Mouse (Mus musculus): Measurements from ENCODE around the gene Gm572. TPM values are rescaled to one million over a fixed set of nuclear protein-coding genes. Genes with fewer than 3 reads are reported as not detected.

The Gm572 gene
- total and polyA plus RNA-seq, 3 experiments: not detected

DNA sequence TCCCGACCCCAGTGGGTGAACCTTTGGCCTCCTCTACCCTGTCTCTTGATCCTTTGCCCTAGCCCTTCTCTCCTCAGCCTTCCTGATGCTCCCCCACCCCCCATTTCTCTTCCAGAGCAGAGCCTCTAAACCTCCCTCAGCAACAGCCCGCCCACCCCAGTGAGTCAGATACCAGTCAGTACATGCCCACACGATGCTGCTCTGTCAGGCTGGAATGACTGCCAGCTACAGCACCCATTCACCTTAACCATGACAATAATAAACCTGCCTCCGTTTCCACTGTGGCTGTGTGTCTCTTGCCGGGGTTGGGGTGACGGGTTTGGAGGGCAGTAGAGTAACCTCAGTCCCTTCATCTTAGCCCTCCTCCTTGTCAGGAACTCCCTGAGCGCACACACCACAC is 39.0 kb upstream of the Gm572 start:
- no peak for TF ChIP-seq USF1 (IDR thresholded peaks at IDR 0.05; ENCODE audit: low read depth, low read length)
- TF ChIP-seq POLR2A (IDR thresholded peaks at IDR 0.05; ENCODE audit: control insufficient read depth in 1 of 2, insufficient read depth in 1 of 2, low read depth in 1 of 2, low read length in 2 of 2, poor library complexity in 1 of 2): no peak
- no peak for TF ChIP-seq MEF2A (IDR thresholded peaks at IDR 0.05; ENCODE audit: extremely low read depth, insufficient replicate concordance, low read depth, low read length, poor library complexity, severe bottlenecking)
- TF ChIP-seq HCFC1 (IDR thresholded peaks at IDR 0.05; ENCODE audit: low read depth, low read length): no peak
- no peak for TF ChIP-seq CHD2 (IDR thresholded peaks at IDR 0.05; ENCODE audit: low read length)
- no peak for TF ChIP-seq MAX (IDR thresholded peaks at IDR 0.05; ENCODE audit: low read length)
- no peak for TF ChIP-seq JUND (IDR thresholded peaks at IDR 0.05; ENCODE audit: low read depth, low read length)
- TF ChIP-seq POLR2AphosphoS5 (IDR thresholded peaks at IDR 0.05; ENCODE audit: borderline replicate concordance, low read depth, low read length): no peak
- no peak for TF ChIP-seq MAFK (IDR thresholded peaks at IDR 0.05; ENCODE audit: borderline replicate concordance, low read depth, low read length)
- TF ChIP-seq ETS1 (IDR thresholded peaks at IDR 0.05; ENCODE audit: low read depth, low read length): no peak
- no peak for TF ChIP-seq SMC3 (IDR thresholded peaks at IDR 0.05; ENCODE audit: low read depth, low read length)
- TF ChIP-seq ZKSCAN1 (IDR thresholded peaks at IDR 0.05; ENCODE audit: low read depth, low read length): no peak
- no peak for TF ChIP-seq GABPA (IDR thresholded peaks at IDR 0.05; ENCODE audit: low read depth, low read length)
- TF ChIP-seq ZNF384 (IDR thresholded peaks at IDR 0.05; ENCODE audit: low read depth, low read length): no peak
- Histone ChIP-seq H3K4me3 (ENCODE audit: control insufficient read depth in 1 of 2, insufficient read depth in 1 of 2, low read depth in 2 of 2, low read length in 2 of 2) (no peak overlapping the region), H3K27me3 (ENCODE audit: control insufficient read depth in 1 of 2, insufficient read depth in 2 of 2, low read length in 2 of 2) (no peaks in the 10 kb centered on the region), H3K9me3 (replicated peaks; ENCODE audit: insufficient read depth, low read length) (no peaks in the 10 kb centered on the region), H3K36me3 (ENCODE audit: control insufficient read depth in 1 of 2, insufficient read depth in 2 of 2, low read length in 2 of 2) (no peaks in the 10 kb centered on the region), H3K4me1 (ENCODE audit: control insufficient read depth in 1 of 2, insufficient read depth in 2 of 2, low read length in 2 of 2) (0 out of 4 replicates have a peak, but pooled peaks cover 0 to 3% of the 10 kb centered on the region in 2 experiments), H3K9ac (ENCODE audit: control insufficient read depth, low read depth, low read length, poor library complexity, severe bottlenecking) (no peak overlapping the region), H3K79me2 (ENCODE audit: control insufficient read depth, insufficient read depth, low read length, poor library complexity) (no peaks in the 10 kb centered on the region), H3K27ac (ENCODE audit: control insufficient read depth, low read depth, low read length) (no peak overlapping the region)
- DNase-seq (ENCODE audit: low read depth, low spot score): no peak

DNA sequence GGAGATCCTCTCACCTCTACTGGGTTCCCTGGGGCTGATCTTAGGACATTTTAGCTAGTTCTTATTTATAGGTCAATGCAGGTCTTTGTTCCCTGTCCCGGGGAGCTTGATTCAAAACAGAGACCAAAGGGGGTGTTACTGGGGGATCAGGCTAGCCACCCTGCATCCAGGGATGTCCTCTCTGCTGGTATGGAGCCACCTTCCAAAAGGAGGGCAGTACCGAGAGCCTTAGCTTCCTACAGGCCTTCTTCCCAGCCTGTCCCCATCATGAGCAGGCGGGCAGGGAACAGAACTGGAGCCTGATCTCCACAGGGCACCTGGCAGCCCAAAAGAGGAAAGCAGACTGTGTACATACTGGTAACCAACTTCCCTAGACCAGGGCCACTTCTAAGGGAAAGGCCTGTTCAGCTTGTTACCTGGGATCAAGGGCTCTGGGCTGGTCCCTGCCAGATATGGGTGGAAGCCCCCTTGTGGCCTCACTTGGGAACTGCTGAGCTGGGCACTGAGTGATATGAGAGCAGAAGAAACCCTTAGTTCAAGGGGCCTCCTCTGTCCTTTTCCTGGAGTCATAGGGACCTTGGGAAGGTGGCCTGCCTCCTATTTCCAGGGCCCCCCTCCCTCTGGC is 38.5 kb upstream of the Gm572 start:
- H3K27ac ChIP-seq (ENCODE audit: control insufficient read depth, low read depth, low read length): no peak overlapping the region
- H3K9ac ChIP-seq (ENCODE audit: control insufficient read depth, low read depth, low read length, poor library complexity, severe bottlenecking): no peak overlapping the region
- no peaks in the 10 kb centered on the region for H3K27me3 ChIP-seq (ENCODE audit: control insufficient read depth in 1 of 2, insufficient read depth in 2 of 2, low read length in 2 of 2)
- H3K4me3 ChIP-seq (ENCODE audit: control insufficient read depth in 1 of 2, insufficient read depth in 1 of 2, low read depth in 2 of 2, low read length in 2 of 2): no peak overlapping the region
- H3K4me1 ChIP-seq (ENCODE audit: control insufficient read depth in 1 of 2, insufficient read depth in 2 of 2, low read length in 2 of 2): 0 out of 4 replicates have a peak, but pooled peaks cover 0 to 3% of the 10 kb centered on the region in 2 experiments
- no peaks in the 10 kb centered on the region for H3K36me3 ChIP-seq (ENCODE audit: control insufficient read depth in 1 of 2, insufficient read depth in 2 of 2, low read length in 2 of 2)
- H3K79me2 ChIP-seq (ENCODE audit: control insufficient read depth, insufficient read depth, low read length, poor library complexity): no peaks in the 10 kb centered on the region
- peak; percentile 81 for DNase-seq (ENCODE audit: low read depth, low spot score)
- no peaks in the 10 kb centered on the region for H3K9me3 ChIP-seq (replicated peaks; ENCODE audit: insufficient read depth, low read length)
- TF ChIP-seq MAX (IDR thresholded peaks at IDR 0.05; ENCODE audit: low read length) (no peak), TCF12 (IDR thresholded peaks at IDR 0.05; ENCODE audit: low read depth, low read length) (no peak), MAFK (IDR thresholded peaks at IDR 0.05; ENCODE audit: borderline replicate concordance, low read depth, low read length) (no peak), MYB (IDR thresholded peaks at IDR 0.05; ENCODE audit: low read depth, low read length) (no peak), HCFC1 (IDR thresholded peaks at IDR 0.05; ENCODE audit: low read depth, low read length) (no peak), NELFE (IDR thresholded peaks at IDR 0.05; ENCODE audit: low read depth, low read length) (no peak), SIN3A (IDR thresholded peaks at IDR 0.05; ENCODE audit: low read length) (no peak), MYC (IDR thresholded peaks at IDR 0.05; ENCODE audit: low read depth, low read length) (no peak), GABPA (IDR thresholded peaks at IDR 0.05; ENCODE audit: low read depth, low read length) (no peak), MXI1 (IDR thresholded peaks at IDR 0.05; ENCODE audit: low read depth, low read length) (no peak), MEF2A (IDR thresholded peaks at IDR 0.05; ENCODE audit: extremely low read depth, insufficient replicate concordance, low read depth, low read length, poor library complexity, severe bottlenecking) (no peak), ZMIZ1 (IDR thresholded peaks at IDR 0.05; ENCODE audit: low read depth, low read length) (no peak), ZC3H11A (IDR thresholded peaks at IDR 0.05; ENCODE audit: low read depth, low read length) (peak; percentile 53), BHLHE40 (IDR thresholded peaks at IDR 0.05; ENCODE audit: borderline replicate concordance, low read depth, low read length) (no peak), ELF1 (IDR thresholded peaks at IDR 0.05; ENCODE audit: low read depth, low read length) (no peak), EP300 (IDR thresholded peaks at IDR 0.05; ENCODE audit: low read depth in 1 of 2, low read length in 2 of 2) (no peak), TAL1 (IDR thresholded peaks at IDR 0.05; ENCODE audit: low read length) (no peak), POLR2AphosphoS2 (IDR thresholded peaks at IDR 0.05; ENCODE audit: low read length) (no peak), ETS1 (IDR thresholded peaks at IDR 0.05; ENCODE audit: low read depth, low read length) (no peak), CHD2 (IDR thresholded peaks at IDR 0.05; ENCODE audit: low read length) (no peak), RAD21 (IDR thresholded peaks at IDR 0.05; ENCODE audit: low read depth, low read length) (peak; percentile 62), CHD1 (IDR thresholded peaks at IDR 0.05; ENCODE audit: low read depth, low read length) (no peak), E2F4 (IDR thresholded peaks at IDR 0.05; ENCODE audit: borderline replicate concordance, low read depth, low read length) (no peak), KAT2A (conservative IDR thresholded peaks at IDR 0.05; ENCODE audit: low read depth, low read length) (no peak)

Measured in MEL (cell line).